Mouse (Mus musculus) embryonic facial prominence, embryonic 11.5 days (tissue): Measurements from ENCODE around the gene Ugt3a1. TPM values are rescaled to one million over a fixed set of nuclear protein-coding genes. Genes with fewer than 3 reads are reported as not detected.
"Not testable (repeated sequence)": the region's sequence is repeated elsewhere in the genome, so short reads cannot be mapped to it uniquely, and the experiment has no call there.

ENCODE experiments used
- ATAC-seq: fragments of 200-750 bp; cut with Nextera tagmentation; replicated peaks from 2 replicates; pipeline ENCODE4 v1.8.0; 2017; ENCODE audit warnings: low read depth; ENCODE audit not compliant: insufficient number of reproducible peaks, low FRiP score, low TSS enrichment
- DNase-seq: peaks from one replicate; pipeline ENCODE4 v3.0.0-alpha.2; 2015; ENCODE audit warnings: low spot score
- H3K27ac ChIP-seq: fragments of 300-500 bp; sonication (generic); replicated peaks from 2 replicates; pipeline ENCODE4 v1.5.1; 2014; ENCODE audit warnings: mild to moderate bottlenecking, low read depth, low read length, control low read depth
- H3K27me3 ChIP-seq: fragments of 300-500 bp; sonication (generic); 2 replicates; pipeline ENCODE4 v1.6.1; 2014; ENCODE audit warnings: mild to moderate bottlenecking, low read length, moderate library complexity, mixed read lengths; ENCODE audit not compliant: control insufficient read depth, insufficient read depth
- H3K36me3 ChIP-seq: fragments of 300-500 bp; sonication (generic); replicated peaks from 2 replicates; pipeline ENCODE4 v1.6.1; 2014; ENCODE audit warnings: low read depth, mild to moderate bottlenecking, low read length, moderate library complexity, mixed read lengths; ENCODE audit not compliant: control insufficient read depth, insufficient read depth
- H3K4me1 ChIP-seq: fragments of 300-500 bp; sonication (generic); 2 replicates; pipeline ENCODE4 v1.6.1; 2014; ENCODE audit warnings: low read length, mixed read lengths; ENCODE audit not compliant: control insufficient read depth, insufficient read depth
- H3K4me2 ChIP-seq: fragments of 300-500 bp; sonication (generic); 2 replicates; pipeline ENCODE4 v1.6.1; 2014; ENCODE audit warnings: low read depth, mild to moderate bottlenecking, control low read depth, low read length, moderate library complexity
- H3K4me3 ChIP-seq: fragments of 300-500 bp; sonication (generic); 2 replicates; pipeline ENCODE4 v1.5.1; 2014; ENCODE audit warnings: low read depth, low read length, control low read depth
- H3K9ac ChIP-seq: fragments of 300-500 bp; sonication (generic); replicated peaks from 2 replicates; pipeline ENCODE4 v1.6.1; 2014; ENCODE audit warnings: mild to moderate bottlenecking, control low read depth, low read length
- H3K9me3 ChIP-seq: fragments of 300-500 bp; sonication (generic); replicated peaks from 2 replicates; pipeline ENCODE4 v1.6.1; 2016; ENCODE audit warnings: mild to moderate bottlenecking, low read length, inconsistent platforms, mixed read lengths; ENCODE audit not compliant: control insufficient read depth
- WGBS: fragments of 180-500 bp; shearing (Covaris S2); extraction: QIAGEN DNeasy Blood & Tissue Kit; methylation state at CpG from one replicate; pipeline ENCODE4 v1.1.7; 2014; 5-methylcytosine and 5-hydroxymethylcytosine counted together
- polyA plus RNA-seq: library from polyadenylated mRNA; unstranded; fragments of >200 nt; fragmentation: Nextera tagmentation; extraction: Ambion mirVana; gene quantifications from 2 replicates; pipeline ENCODE4 v1.2.1, GENCODE M21; 2014

Gene Ugt3a1
- not detected in 2 replicates for polyA plus RNA-seq

GRCm38 (mm10) chr15:9276838-9277295 lies at the start of gene Ugt3a1:
Gene Ugt3a1, plus strand, starts transcription at chr15:9276888.
- Histone ChIP-seq H3K4me1 (no peaks in the 10 kb centered on the region), H3K9me3 (no peaks in the 10 kb centered on the region), H3K4me3 (no peak within 1 kb of the TSS), H3K27ac (no peak within 1 kb of the TSS), H3K27me3 (no peaks in the 10 kb centered on the region), H3K36me3 (no peaks in the 10 kb centered on the region), H3K9ac (no peak within 1 kb of the TSS), H3K4me2 (no peak within 1 kb of the TSS)
- ATAC-seq (no peak), DNase-seq (no peak)
- WGBS, result 93% methylated on average over 6 of the region's 6 CpGs

GRCm38 (mm10) chr15:9230917-9231316 lies 45.8 kb upstream of the Ugt3a1 start:
- H3K4me3 ChIP-seq, H3K27ac ChIP-seq, H3K27me3 ChIP-seq, H3K9ac ChIP-seq, H3K9me3 ChIP-seq, ATAC-seq, DNase-seq, H3K4me1 ChIP-seq, H3K36me3 ChIP-seq, H3K4me2 ChIP-seq: not testable (repeated sequence)
- WGBS, result 74% methylated on average over 4 of the region's 4 CpGs

- no peak overlapping the region for H3K4me2 ChIP-seq
- ATAC-seq, result no peak
- H3K9me3 ChIP-seq, result no peaks in the 10 kb centered on the region
Measured at GRCm38 (mm10) chr15:9246345-9246744, 30.3 kb upstream of the Ugt3a1 start.

GRCm38 (mm10) chr15:9252891-9253290 lies 23.8 kb upstream of the Ugt3a1 start:
- no peaks in the 10 kb centered on the region for H3K36me3 ChIP-seq
- no peaks in the 10 kb centered on the region for H3K27me3 ChIP-seq
- 91% methylated on average over 3 of the region's 3 CpGs for WGBS
- DNase-seq (no peak), ATAC-seq (no peak)
- no peak overlapping the region for H3K9ac ChIP-seq
- H3K9me3 ChIP-seq, result no peaks in the 10 kb centered on the region
- no peak overlapping the region for H3K4me2 ChIP-seq
- no peak overlapping the region for H3K27ac ChIP-seq
- H3K4me3 ChIP-seq, result no peak overlapping the region
- no peaks in the 10 kb centered on the region for H3K4me1 ChIP-seq

More at GRCm38 (mm10) chr15:9246345-9246744, 30.3 kb upstream of the Ugt3a1 start:
- Histone ChIP-seq H3K27me3 (no peaks in the 10 kb centered on the region), H3K36me3 (no peaks in the 10 kb centered on the region), H3K27ac (no peak overlapping the region), H3K4me3 (no peak overlapping the region), H3K4me1 (no peaks in the 10 kb centered on the region), H3K9ac (no peak overlapping the region)
- no peak for DNase-seq

- Histone ChIP-seq H3K27me3 (no peaks in the 10 kb centered on the region), H3K4me3 (no peak overlapping the region), H3K9ac (no peak overlapping the region), H3K27ac (no peak overlapping the region), H3K4me1 (no peaks in the 10 kb centered on the region), H3K4me2 (no peak overlapping the region), H3K9me3 (no peaks in the 10 kb centered on the region), H3K36me3 (no peaks in the 10 kb centered on the region)
- DNase-seq (no peak), ATAC-seq (no peak)
- WGBS, result 78% methylated on average over 3 of the region's 3 CpGs
Measured at GRCm38 (mm10) chr15:9260621-9261020, 16.1 kb upstream of the Ugt3a1 start.

GRCm38 (mm10) chr15:9271876-9272275 lies 4.8 kb upstream of the Ugt3a1 start:
- WGBS, result 84% methylated on average over 7 of the region's 7 CpGs
- no peak for ATAC-seq
- no peaks in the 10 kb centered on the region for H3K36me3 ChIP-seq
- no peaks in the 10 kb centered on the region for H3K27me3 ChIP-seq
- no peak overlapping the region for H3K4me3 ChIP-seq
- no peak overlapping the region for H3K4me2 ChIP-seq
- no peak overlapping the region for H3K27ac ChIP-seq
- no peak for DNase-seq
- no peaks in the 10 kb centered on the region for H3K9me3 ChIP-seq
- no peak overlapping the region for H3K9ac ChIP-seq
- no peaks in the 10 kb centered on the region for H3K4me1 ChIP-seq

GRCm38 (mm10) chr15:9279026-9279425 lies 2.3 kb downstream of the Ugt3a1 start:
- Histone ChIP-seq H3K36me3 (no peaks in the 10 kb centered on the region), H3K27me3 (no peaks in the 10 kb centered on the region), H3K4me2 (no peak overlapping the region), H3K4me1 (no peaks in the 10 kb centered on the region), H3K9me3 (no peaks in the 10 kb centered on the region), H3K9ac (no peak overlapping the region), H3K4me3 (no peak overlapping the region), H3K27ac (no peak overlapping the region)
- ATAC-seq, result no peak
- DNase-seq, result no peak
- 87% methylated on average over 3 of the region's 3 CpGs for WGBS

- Histone ChIP-seq H3K4me1 (no peaks in the 10 kb centered on the region), H3K27ac (no peak overlapping the region), H3K9ac (no peak overlapping the region), H3K27me3 (no peaks in the 10 kb centered on the region), H3K4me2 (no peak overlapping the region), H3K9me3 (no peaks in the 10 kb centered on the region), H3K36me3 (no peaks in the 10 kb centered on the region), H3K4me3 (no peak overlapping the region)
- no peak for ATAC-seq
- no peak for DNase-seq
- 85% methylated on average over 3 of the region's 3 CpGs for WGBS
Measured at GRCm38 (mm10) chr15:9279596-9279995, 2.9 kb downstream of the Ugt3a1 start.
